Mouse (Mus musculus) urinary bladder, postnatal 4 days (tissue): ENCODE measurements around the gene Gm49416.
"Not testable (repeated sequence)": the region's sequence is repeated elsewhere in the genome, so short reads cannot be mapped to it uniquely, and the experiment has no call there.

Experiments
- DNase-seq, 2 experiments: peaks; one replicate each; pipeline ENCODE4 v3.0.0; 2021 to 2022; ENCODE audit warnings: low spot score in 2 of 2

The Gm49416 gene

GRCm38 (mm10) chr19:8888511-8889385, at the start of gene Gm49416, which contains the start of gene 1810009A15Rik:
TSS of gene Gm49416 (plus strand) at chr19:8888926.
TSS of gene 1810009A15Rik (plus strand) at chr19:8888853.
- DNase-seq: peak; percentile 92 to 96

GRCm38 (mm10) chr19:8839103-8839907, 49.4 kb upstream of the Gm49416 start, which contains the start of gene Gng3:
TSS of gene Gng3 (minus strand) at chr19:8839194.
- DNase-seq: no peak

GRCm38 (mm10) chr19:8839908-8840791, 48.6 kb upstream of the Gm49416 start:
- peak; percentile 62 to 74 for DNase-seq

GRCm38 (mm10) chr19:8841012-8841411, 47.7 kb upstream of the Gm49416 start:
- DNase-seq: no peak

- no peak for DNase-seq
Observed at GRCm38 (mm10) chr19:8842961-8843360, 45.8 kb upstream of the Gm49416 start.

- DNase-seq: peak; percentile 48 to 83
Observed at GRCm38 (mm10) chr19:8844371-8845129, 44.2 kb upstream of the Gm49416 start.

- no peak for DNase-seq
Observed at GRCm38 (mm10) chr19:8848356-8848755, 40.4 kb upstream of the Gm49416 start.

- DNase-seq: peak; percentile 57 to 67
Observed at GRCm38 (mm10) chr19:8850402-8850901, 38.3 kb upstream of the Gm49416 start, which contains the start of gene Lrrn4cl. TSS of gene Lrrn4cl (plus strand) at chr19:8850768.

GRCm38 (mm10) chr19:8851639-8852038, 37.1 kb upstream of the Gm49416 start:
- DNase-seq: no peak

GRCm38 (mm10) chr19:8852236-8852928, 36.3 kb upstream of the Gm49416 start:
- DNase-seq: no peak

- no peak for DNase-seq
Observed at GRCm38 (mm10) chr19:8853117-8853516, 35.6 kb upstream of the Gm49416 start.

GRCm38 (mm10) chr19:8857689-8858088, 31.0 kb upstream of the Gm49416 start:
- no peak for DNase-seq

- DNase-seq: no peak
Observed at GRCm38 (mm10) chr19:8859018-8859417, 29.7 kb upstream of the Gm49416 start.

- no peak for DNase-seq
Observed at GRCm38 (mm10) chr19:8864265-8864664, 24.5 kb upstream of the Gm49416 start.

- not testable (repeated sequence) for DNase-seq
Observed at GRCm38 (mm10) chr19:8870381-8870780, 18.3 kb upstream of the Gm49416 start.

GRCm38 (mm10) chr19:8870838-8871237, 17.9 kb upstream of the Gm49416 start:
- DNase-seq: no peak

- peak; percentile 96 to 97 for DNase-seq
Observed at GRCm38 (mm10) chr19:8871267-8872186, 17.2 kb upstream of the Gm49416 start, which contains the start of gene Ubxn1. TSS of gene Ubxn1 (plus strand) at chr19:8871496.

GRCm38 (mm10) chr19:8872266-8872840, 16.4 kb upstream of the Gm49416 start:
- DNase-seq: no peak
